Mouse (Mus musculus) myocyte (in vitro differentiated cells): ENCODE results near the gene Olfr171.

Source experiments
- CEBPB ChIP-seq: IDR thresholded peaks from 2 replicates; pipeline ENCODE4 v1.6.1; 2011; ENCODE audit warnings: mild to moderate bottlenecking, moderate library complexity; ENCODE audit not compliant: poor library complexity, insufficient read depth, severe bottlenecking
- E2F4 ChIP-seq: IDR thresholded peaks from one replicate; pipeline ENCODE4 v1.6.1; 2011; ENCODE audit warnings: mild to moderate bottlenecking, control low read depth, moderate library complexity; ENCODE audit not compliant: insufficient read depth
- MAX ChIP-seq: IDR thresholded peaks from one replicate; pipeline ENCODE4 v1.6.1; 2011; ENCODE audit warnings: low read depth, mild to moderate bottlenecking, control low read depth
- MYOD1 ChIP-seq, 3 experiments: IDR thresholded peaks; one replicate each; pipeline ENCODE4 v1.6.1; 2011; ENCODE audit warnings: control low read depth in 2 of 3, low read depth in 2 of 3, mild to moderate bottlenecking in 2 of 3, moderate library complexity in 1 of 3; ENCODE audit not compliant: insufficient read length in 2 of 3, control insufficient read depth in 1 of 3
- MYOG ChIP-seq, 3 experiments: IDR thresholded peaks; one replicate each; pipeline ENCODE4 v1.6.1; 2011; ENCODE audit warnings: control low read depth in 2 of 3, low read depth in 2 of 3, mild to moderate bottlenecking in 2 of 3; ENCODE audit not compliant: insufficient read length in 2 of 3, control insufficient read depth in 1 of 3, insufficient read depth in 1 of 3
- POLR2A ChIP-seq: IDR thresholded peaks from one replicate; pipeline ENCODE4 v1.6.1; 2011; ENCODE audit warnings: low read depth, mild to moderate bottlenecking, control low read depth, moderate library complexity; ENCODE audit not compliant: insufficient read length
- POLR2AphosphoS2 ChIP-seq: IDR thresholded peaks from one replicate; pipeline ENCODE4 v1.6.1; 2011; ENCODE audit warnings: low read depth, control low read depth; ENCODE audit not compliant: insufficient read length
- REST ChIP-seq: IDR thresholded peaks from one replicate; pipeline ENCODE4 v1.6.1; 2011; ENCODE audit warnings: mild to moderate bottlenecking, control low read depth, moderate library complexity; ENCODE audit not compliant: insufficient read depth, insufficient read length
- SRF ChIP-seq: IDR thresholded peaks from one replicate; pipeline ENCODE4 v1.6.1; 2011; ENCODE audit warnings: low read depth; ENCODE audit not compliant: control insufficient read depth, insufficient read length
- TCF12 ChIP-seq: IDR thresholded peaks from one replicate; pipeline ENCODE4 v1.6.1; 2011; ENCODE audit warnings: mild to moderate bottlenecking, control low read depth; ENCODE audit not compliant: poor library complexity, insufficient read depth, severe bottlenecking
- TCF3 ChIP-seq: IDR thresholded peaks from one replicate; pipeline ENCODE4 v1.6.1; 2011; ENCODE audit warnings: low read depth, control low read depth; ENCODE audit not compliant: insufficient read length
- USF1 ChIP-seq: IDR thresholded peaks from one replicate; pipeline ENCODE4 v1.6.1; 2011; ENCODE audit warnings: low read depth, mild to moderate bottlenecking, control low read depth, moderate library complexity

- TF ChIP-seq POLR2A (no peak), E2F4 (no peak), TCF12 (no peak), POLR2AphosphoS2 (no peak), USF1 (no peak), MAX (no peak), MYOD1 (IDR thresholded peaks at IDR 0.05; ENCODE audit: control insufficient read depth in 1 of 3, insufficient read length in 2 of 3, low read depth in 2 of 3) (no peak), CEBPB (no peak), MYOG (IDR thresholded peaks at IDR 0.05; ENCODE audit: control insufficient read depth in 1 of 3, insufficient read depth in 1 of 3, insufficient read length in 2 of 3, low read depth in 2 of 3) (no peak), REST (no peak), TCF3 (no peak), SRF (no peak)
Measured at GRCm38 (mm10) chr16:19603166-19603565, 26.6 kb downstream of the Olfr171 start.
